Mouse (Mus musculus) adrenal gland, postnatal 36 days (tissue): ENCODE measurements at regions not wholly inside any gene's neighbourhood (a gene's known extent, or its start where the extent isn't known, plus 50 kb on each side); places are given as distances from the start of the nearest gene placed in this dataset.
A peak's percentile ranks its signal among the peaks of the same experiment; 100 is the strongest.

Experiments used
- DNase-seq, 2 experiments: peaks; one replicate each; pipeline ENCODE4 v3.0.0; 2021; ENCODE audit warnings: mixed read lengths in 1 of 2

GRCm38 (mm10) chr15:96770786-96771185 is 71.3 kb upstream of the Slc38a2 start:
- no peak for DNase-seq

DNA sequence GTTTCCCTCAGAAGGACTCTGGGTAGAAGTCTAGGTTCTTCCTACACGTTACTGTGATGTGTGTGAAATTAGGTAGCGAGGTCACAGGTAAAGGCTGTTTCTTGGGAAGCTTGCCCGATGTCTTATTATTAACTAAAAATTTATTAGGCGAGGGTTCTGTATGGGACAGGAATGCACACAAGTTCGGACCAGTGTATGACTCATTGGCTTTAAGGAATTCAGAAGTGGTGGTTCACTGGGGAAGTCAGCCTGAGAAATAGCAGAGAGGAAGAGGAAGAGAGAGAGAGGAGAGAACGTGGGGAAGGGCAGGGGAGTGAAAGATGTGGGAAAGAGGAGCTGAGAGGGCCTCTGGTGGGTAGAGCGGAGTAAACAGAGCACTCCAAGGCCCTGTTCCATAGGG is 70.8 kb upstream of the Slc38a2 start:
- no peak for DNase-seq

DNA sequence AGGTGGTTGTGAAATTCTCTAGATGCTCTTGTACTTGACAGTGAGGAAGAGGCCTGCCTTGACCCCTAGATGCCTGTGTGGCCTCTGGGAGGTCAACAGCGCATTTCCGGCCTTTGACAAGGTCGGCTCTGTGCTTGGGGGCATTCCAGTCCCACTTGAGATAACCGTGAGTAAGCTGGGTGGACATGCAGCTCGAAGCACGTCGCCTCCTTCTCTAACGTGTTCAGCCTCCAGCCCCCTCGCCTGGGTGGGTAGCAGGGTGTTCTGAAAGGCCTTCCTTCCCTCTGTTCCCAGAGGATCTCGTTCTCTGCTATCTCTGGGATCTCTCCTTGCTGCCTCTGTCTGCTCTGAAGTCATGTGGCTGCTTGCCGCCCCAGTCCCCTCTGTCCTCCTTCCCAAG is 70.2 kb upstream of the Slc38a2 start:
- no peak for DNase-seq

- peak; percentile 13 to 28 for DNase-seq
Observed at GRCm38 (mm10) chr15:96768301-96768993, 68.9 kb upstream of the Slc38a2 start.

DNA sequence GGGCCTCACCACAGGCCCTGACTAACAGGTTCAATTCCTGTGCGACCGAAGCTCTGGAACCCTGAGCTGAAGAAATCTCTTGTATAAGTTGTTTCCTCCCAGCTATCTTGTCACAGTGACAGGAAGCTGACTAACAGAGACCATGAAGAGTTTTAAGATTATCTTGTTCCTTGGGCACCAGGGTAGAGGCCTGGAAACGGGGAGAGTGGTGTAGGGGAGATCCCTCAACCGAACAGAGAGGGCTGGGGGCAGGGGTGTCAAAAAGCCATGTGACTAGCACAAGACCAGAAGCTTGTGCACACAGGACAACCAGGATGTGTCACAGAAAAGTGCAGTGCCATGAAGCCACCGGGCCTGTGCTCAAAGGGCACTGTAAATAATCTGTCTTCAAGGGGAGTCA is 67.7 kb upstream of the Slc38a2 start:
- DNase-seq = no peak

DNA sequence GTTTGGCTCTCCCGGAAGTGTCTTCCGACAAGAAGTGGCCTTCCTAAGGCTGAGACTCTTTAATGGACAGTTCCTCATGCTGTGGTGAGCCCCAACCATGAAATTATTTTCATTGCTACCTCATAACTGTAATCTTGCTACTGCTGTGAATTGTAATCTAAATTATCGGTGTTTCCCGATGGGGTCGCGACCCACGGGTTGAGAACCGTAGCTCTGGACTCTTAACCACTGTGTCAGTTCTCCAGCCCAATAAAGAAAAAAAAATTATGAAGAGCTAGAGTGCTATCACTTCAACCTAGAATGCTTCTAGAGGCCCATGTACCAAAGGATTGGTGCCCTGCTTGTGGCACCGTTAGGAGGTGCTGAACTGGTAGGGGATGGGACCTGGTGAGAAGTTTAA is 66.7 kb upstream of the Slc38a2 start:
- DNase-seq = no peak

DNA sequence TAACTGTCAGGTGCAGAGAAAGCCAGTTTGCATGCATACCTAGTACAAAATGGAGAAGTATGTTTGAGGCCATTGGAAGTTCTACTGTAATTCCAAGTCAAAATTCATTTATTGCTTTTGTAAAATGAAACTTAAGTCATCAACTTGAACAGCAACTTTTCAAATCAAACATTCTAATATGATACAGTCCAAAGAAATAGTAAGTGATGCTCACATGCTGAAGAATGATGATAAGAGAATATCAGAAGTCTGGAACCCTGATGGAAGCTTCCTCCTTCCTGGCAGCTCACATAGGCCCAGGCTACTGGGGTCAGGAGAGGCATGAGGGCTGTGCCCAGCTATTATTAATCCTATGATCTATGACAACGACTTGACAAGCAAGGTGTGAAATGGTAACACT is 64.1 kb upstream of the Slc38a2 start:
- DNase-seq = no peak

GRCm38 (mm10) chr15:96759078-96759995 is 59.8 kb upstream of the Slc38a2 start:
- no peak for DNase-seq

- DNase-seq = peak in 1 of 2 experiments; percentile 8
Observed at GRCm38 (mm10) chr15:96757446-96758198, 58.1 kb upstream of the Slc38a2 start.

DNA sequence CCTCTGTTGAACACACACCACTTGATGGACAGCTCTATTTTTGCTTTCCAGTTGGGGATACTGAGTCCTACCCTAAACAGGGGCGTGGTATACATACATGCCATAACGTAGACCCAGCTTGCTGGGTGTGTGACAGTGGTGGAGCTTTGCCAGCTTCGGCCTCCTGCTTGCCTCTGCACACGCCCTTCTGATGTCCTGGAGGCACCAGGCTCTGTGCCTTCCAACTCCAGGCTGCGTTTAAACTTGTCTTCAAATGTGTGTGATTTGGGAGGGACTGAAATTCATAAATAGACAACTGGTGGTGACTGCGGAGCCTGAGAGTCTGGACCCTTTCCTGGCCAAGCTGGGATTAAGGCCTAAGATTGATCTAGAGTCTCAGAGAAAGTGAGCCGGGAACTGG is 56.9 kb upstream of the Slc38a2 start:
- no peak for DNase-seq

DNA sequence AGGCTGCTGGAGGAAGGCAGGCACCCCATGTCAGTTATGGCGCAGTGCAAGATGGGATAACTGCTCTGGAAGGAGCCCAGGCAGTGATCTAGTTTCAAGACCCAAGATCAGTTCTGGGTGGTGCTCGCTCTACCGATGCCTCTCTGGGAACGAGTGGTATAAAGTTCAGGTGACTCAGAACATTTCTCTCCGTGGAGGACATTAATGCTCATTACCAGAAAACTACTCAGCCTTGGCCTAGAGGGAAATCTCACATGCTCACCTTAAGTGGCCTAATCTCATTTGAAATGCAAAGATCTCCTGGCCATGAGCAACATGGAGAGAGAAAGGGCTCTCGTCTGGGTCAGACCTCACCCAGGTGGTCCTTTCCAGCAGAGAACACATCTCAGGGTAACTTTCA is 56.4 kb upstream of the Slc38a2 start:
- no peak for DNase-seq

GRCm38 (mm10) chr15:96755322-96755942 is 55.9 kb upstream of the Slc38a2 start:
- no peak for DNase-seq

GRCm38 (mm10) chr15:96754079-96754478 is 54.5 kb upstream of the Slc38a2 start:
- DNase-seq = no peak

GRCm38 (mm10) chr15:96752719-96753118 is 53.2 kb upstream of the Slc38a2 start:
- DNase-seq = no peak

- DNase-seq = no peak
Observed at GRCm38 (mm10) chr15:96752062-96752358, 52.5 kb upstream of the Slc38a2 start.

- no peak for DNase-seq
Observed at GRCm38 (mm10) chr15:96751243-96752061, 51.9 kb upstream of the Slc38a2 start.

GRCm38 (mm10) chr15:96749534-96750256 is 50.2 kb upstream of the Slc38a2 start:
- no peak for DNase-seq
